Mouse (Mus musculus) layer of hippocampus, adult 9-10 months (tissue): Measurements from ENCODE around the gene Usp46.
A peak's percentile ranks its signal among the peaks of the same experiment; 100 is the strongest.
"Not testable (repeated sequence)": the region's sequence is repeated elsewhere in the genome, so short reads cannot be mapped to it uniquely, and the experiment has no call there.

ENCODE experiments used
- DNase-seq: peaks from one replicate; pipeline ENCODE4 v3.0.0; 2022; ENCODE audit warnings: low spot score

Gene Usp46

DNA sequence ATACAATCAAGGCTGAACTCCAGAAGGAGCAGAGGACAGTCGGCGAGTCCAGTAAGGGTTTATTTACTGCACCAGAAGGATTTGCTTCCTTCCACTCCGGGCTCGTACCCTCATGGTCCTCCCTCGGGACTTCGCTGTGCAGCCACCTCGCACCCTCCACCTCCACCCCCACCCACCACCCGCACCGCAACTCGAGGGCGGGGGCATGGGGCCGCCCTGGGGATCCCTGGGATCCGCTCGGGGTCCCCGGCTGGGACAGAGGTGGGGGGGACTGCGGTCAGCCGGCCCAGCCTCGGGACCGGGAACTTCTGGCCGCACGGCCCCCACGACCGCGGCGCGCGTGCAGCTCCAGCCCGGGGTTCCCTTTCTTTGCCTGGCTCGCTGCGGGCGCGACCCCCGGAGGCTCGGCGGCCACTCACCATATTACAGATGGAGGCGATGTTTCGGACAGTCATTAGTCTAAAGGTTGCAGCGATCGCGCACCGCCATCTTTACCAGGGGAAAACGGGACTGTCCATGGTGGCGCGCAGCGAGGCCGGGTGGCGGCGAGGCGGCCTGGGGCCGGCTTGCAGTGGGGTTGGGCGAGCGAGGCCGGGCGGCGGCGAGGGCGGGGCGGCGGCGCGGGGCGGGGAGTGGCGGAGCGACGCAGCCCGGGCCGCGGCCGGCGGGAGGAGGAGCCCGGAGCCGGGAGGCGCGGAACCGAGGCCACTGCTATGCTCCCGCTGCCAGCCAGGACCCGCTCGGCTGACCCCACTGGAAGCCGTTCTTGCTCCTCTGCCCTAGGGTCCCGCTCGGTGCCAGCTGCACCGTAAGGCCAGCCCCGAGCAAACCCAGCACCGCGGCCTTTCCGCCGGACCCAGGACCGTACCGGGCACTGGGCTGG is at the start of gene Usp46:
Usp46 (minus strand) TSS at position 601 of the 883 bp plus-strand sequence.
- DNase-seq = no peak

DNA sequence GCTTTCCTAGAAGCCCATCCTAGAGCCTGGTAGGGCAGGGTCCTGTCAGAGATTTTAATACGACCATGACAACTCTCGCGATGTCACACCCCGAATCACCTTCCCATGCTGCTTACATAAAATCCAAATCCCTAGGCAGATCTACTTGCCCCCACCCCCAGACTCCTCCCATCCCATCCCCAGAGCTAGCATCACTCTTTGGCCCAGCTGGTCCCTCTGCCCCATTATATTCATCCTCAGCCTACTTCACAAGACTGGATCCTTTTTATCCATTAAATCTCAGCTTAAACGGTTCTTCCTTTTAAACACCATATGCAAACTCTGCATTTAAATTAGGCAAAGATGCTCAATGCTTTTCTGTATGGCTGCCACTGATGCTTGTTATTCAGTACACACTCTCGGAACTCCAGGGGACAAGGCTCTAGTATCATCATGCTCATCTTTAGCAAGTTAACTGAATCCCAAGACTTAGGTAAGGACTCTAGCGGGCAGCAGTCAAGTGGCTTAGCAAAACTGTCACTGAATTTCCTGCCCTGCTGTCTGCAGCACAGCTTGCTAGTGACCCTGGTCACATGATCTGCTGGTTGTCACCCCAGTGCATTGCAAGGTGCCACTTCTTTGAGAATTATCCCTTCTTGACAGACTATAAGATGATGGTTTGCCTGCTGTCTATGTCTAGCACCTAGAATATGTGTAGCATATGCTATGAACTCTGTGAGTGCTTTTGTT is 45.9 kb upstream of the Usp46 start:
- DNase-seq = no peak

DNA sequence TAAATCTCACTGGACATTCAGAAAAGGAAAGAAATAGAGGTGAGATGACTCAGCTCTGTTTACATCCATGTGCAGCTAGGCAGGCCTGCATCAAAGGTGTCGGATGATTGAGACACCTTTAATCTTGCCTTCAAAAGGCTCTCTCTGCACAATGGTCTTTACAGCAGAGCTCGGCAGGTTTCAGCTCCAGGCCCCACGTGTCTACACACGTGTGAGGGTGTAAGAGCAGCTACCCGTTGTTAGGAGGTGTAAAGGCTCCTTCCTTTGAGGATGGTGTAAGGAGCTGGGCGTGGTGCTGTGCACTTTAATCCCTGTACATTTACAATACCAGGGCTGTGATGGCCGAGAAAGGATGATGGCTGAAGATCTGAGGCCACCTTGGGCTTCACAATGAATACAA is 37.2 kb upstream of the Usp46 start:
- no peak for DNase-seq

DNA sequence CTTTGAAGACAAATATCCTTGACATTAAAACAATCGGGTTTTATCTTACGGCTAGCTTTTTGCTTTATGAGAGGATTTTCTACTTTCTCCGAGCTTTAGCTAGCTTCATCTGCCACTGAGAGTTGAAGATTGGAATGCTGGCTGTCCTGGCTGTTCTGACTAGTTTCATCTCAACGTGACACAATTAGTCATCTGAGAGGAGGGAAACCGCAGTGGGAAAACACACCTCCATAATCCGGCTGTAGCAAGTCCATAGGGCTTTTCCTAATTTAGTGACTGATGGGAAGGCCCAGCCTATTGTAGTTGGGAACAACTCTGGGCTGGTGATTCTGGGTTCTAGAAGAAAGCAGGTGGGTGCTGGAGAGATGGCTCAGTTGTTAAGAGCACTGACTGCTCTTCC is 33.5 kb upstream of the Usp46 start:
- no peak for DNase-seq

DNA sequence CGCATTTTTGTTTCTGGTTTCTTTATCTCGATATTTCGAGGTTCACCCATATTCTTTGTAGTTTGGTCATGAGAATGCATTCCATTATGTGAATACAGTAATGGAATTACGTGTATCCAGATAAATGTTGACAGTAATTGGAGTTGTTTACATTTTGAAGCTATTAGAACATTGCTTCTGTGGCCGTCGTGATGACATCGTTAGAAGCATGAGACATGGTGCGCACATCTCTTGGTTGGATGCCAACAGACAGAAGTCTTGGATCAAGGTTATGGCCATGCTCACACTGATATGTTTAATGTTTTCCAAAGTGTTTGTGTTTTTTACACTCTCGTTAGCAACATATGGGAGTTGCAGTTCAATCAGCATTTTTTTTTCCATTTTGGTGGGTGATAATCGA is 30.8 kb upstream of the Usp46 start:
- no peak for DNase-seq

DNA sequence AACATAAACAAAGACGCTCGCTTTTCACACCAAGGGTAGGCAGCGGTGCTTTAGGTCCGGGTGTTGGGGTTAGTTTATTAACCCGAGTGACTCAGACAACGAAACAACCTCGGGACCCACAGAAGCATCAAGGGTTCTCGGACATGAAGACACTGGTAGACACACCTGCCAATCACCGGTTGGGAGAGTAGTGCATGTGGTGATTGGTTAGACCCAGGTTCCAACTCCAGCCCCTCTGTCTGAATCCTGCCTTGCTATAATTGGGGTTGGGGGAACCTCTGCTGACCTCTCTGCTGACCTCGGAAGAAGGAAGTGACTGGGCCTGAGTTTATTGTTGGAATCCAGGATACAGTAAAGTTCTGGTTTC is 29.6 kb upstream of the Usp46 start:
- DNase-seq = no peak

DNA sequence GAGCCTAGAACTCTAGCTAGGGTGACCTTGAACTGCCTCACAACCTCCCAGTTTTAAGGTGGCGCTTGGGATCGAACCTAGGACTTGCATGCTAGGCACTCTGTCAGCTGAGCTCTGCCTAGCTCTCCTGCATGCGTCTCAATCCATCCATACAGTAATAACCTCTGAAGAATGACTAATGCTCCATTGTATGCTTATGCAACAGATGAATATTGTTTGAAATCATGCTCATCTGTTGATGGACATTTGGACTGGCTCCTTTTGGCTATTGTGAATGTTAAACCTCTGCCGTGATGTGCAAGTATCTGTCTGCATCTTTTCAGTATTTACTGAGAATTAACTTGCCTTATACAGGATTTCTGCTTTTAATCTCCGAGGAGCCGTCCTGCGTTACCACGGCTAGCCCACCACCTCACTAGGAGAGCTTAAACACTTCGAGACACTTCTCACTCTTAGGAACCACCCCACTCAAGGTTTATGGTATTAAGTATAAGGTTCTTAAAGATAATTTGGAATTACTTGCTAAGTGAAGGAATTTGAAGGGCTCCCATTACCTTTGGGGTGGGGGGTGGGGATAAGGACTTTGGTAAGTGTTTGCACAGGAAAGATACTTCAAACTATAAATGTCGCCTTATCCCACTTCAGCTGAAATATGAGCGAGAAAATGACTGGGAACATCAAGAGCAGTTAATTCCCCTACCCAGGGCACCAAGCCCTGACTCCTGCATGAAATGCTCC is 29.1 kb upstream of the Usp46 start:
- DNase-seq = no peak

DNA sequence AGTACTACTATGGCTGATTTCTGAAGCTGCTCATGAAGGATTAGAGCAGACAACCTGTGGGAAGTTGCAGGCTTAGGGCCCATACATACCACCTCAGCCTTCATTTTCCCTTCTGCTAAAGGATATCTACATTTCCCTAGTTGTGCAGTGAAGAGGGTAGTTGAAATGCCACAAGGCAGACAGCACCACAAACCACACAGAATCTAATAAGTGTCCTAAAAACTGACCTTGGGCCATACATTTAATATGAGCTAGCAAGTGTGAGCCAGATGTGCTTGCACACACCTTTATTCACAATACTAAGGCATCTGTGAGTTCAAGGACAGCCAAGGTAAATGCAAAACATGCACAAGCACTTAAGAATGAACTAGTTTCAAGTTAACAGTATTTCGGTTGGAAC is 27.8 kb upstream of the Usp46 start:
- DNase-seq = no peak

DNA sequence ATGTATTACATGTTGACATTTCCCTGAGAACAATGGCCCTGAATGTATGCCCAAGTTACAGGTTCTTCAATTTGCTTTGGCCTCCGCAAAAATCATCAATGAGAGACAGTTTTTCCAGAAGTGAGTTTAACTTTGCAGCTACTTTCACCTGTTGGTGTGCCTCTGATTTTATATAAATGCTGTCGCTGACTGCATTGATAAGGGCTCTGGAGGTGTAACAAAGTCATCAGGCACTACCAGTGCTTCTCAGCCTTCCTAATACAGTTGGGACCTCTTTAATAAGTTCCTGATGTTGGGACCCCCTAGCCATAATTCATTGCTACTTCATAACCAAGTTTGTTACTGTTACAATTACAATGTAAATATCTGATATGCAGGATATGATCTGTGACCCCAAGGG is 27.4 kb upstream of the Usp46 start:
- no peak for DNase-seq

DNA sequence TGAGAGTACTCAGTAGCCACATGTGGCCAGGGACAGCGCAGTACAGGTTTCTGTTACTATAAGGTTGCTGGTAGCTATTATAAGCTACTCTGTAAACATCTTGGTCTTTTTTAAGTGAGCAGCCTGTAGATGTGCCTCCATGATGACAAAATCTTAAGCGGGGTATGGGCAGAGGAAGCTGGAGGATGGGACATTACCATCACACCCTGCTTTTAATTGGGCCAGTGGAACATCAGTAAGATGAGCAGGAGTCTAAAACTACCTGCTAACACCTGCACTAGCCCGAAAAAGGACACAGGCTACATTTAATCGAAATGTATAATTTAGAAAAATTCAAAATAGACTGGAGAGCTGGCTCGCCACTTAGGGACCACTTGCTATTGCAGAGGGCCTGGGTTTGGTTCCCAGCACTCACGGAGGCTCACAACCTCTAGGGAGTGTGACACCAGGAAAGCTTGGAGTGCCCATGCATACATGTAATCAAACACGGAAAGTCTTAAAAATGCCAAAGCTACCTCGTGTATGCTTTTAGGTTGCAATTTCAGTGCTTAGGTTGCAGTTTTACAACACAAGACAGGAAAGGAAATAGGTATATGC is 26.7 kb upstream of the Usp46 start:
- DNase-seq = no peak

DNA sequence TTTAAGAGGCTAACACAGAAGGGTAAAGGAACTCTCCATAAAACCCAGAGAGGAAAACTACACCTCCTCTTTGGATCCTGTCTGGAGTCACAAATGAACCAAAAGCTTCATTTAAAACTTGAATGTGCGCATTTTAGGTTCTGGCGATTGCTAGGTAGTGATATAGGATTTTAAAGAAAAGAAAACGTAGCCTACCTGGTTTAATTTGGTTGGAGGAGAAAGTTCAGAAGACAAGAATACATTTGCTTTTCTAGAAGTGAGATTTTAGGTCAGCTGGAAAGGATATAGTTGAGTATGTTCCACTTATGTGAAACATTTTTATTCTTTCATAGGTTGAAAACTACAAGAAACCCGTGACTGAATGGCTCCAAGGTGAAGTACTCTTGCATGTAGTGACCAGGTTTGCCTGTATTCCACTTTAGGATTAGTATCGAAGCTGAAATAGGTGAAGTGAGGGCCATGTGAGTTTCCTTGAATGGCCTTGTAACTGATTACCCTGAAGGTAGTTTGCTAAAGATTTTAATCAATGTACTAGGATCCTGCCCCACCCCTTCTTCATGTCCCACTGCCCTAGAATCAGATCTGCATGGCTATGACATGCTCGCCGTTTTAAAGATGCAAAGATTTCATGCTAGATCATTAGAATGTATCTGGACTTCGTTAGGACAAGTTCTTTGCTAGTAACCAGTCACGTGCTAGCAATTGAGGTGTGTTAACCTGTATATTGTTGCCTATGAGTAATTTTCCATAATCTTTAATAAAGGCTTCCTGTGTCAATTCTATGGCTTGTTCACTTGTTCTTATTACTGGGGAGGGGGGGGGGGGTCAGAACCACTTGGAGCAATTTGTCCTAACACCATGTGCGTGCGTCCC is 25.6 kb upstream of the Usp46 start:
- no peak for DNase-seq

DNA sequence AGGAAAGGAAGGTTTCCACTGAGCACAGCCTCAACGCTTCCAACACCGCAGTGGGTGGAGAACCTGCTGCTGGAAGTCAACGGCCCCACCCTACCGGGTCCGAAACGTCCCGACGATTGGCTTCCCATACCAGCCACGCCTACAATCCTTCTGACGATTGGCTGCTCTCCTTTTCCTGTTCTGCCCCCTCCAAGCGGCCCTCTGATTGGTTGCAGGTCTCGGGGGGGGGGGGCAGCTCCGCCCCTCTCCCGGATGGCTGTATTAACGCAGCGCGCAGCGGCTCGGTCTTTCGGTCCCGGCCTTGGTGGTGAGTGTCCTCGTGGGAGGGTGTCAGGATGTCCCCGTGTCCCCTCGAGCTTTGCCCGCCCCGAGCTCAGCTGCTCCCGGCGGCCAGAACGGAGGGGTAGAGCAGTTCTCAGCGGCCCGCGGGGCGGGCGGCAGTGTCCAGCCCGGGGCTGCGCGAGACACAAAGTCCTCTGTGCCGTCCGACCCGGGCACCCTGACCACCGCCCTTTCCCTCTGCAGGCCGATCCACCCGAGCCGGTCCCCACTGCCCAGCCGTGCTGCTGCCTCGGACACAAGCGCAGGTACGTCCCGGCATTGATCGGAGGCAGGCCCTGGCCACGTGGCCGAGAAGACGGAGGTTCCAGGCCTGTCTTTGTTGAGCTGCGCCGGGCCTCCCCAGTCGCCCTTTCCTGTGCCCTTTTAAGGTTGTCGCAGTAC is 24.8 kb upstream of the Usp46 start:
- DNase-seq = peak; percentile 84

DNA sequence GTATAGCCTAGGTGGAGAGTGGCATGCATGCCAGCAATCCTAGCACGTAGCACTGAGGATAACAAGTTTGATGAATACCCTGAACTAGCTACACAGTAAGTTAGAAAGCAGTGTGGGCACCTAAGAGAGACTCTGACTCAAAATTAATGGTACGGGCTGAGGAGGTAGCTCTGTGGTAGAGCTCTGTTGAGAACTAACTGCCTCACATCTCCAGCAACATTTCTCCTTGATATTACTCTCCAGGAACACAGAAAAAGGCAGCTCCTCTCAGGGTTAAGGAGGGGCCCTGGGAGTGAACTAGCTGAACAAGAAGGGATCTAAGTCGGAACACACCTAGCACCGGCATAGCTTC is 24.2 kb upstream of the Usp46 start:
- no peak for DNase-seq

DNA sequence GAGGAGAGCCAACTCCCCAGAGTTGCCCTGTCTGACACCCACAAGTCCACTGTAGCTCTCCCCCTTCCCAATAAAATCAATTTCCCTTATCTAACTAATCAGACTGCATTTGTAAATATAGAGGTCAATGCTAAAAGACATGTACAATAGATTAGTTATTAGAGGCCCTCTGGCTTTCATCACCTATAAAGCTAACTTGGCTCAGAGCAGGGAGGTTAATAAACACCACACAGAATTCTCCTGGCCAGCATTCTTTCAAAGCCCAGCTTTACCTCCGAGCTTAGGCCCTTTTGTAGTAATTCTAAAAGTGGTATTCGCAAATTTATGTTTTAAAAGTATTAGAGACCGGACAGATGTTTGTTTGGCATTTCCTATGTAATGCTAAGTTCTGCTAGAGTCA is 21.4 kb upstream of the Usp46 start:
- no peak for DNase-seq

DNA sequence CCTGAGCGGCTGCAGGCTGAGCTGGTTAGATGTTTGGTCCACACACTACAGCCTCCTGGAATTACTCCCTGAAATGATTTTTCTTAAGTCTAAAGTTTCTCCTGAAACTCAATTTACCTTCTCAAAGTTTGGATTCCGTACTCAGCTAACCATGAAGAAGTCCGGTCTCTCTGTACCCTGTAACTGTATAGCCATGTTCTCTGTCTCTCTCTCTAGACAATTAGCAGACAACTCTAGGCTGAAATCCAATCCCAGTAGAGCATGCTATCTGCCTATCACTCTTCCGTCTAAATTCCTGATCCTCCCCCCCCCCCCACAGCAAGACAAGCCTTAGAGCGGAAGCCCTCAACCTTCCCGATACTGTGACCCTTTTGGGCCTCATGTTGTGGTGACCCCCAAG is 13.5 kb upstream of the Usp46 start:
- DNase-seq = no peak

DNA sequence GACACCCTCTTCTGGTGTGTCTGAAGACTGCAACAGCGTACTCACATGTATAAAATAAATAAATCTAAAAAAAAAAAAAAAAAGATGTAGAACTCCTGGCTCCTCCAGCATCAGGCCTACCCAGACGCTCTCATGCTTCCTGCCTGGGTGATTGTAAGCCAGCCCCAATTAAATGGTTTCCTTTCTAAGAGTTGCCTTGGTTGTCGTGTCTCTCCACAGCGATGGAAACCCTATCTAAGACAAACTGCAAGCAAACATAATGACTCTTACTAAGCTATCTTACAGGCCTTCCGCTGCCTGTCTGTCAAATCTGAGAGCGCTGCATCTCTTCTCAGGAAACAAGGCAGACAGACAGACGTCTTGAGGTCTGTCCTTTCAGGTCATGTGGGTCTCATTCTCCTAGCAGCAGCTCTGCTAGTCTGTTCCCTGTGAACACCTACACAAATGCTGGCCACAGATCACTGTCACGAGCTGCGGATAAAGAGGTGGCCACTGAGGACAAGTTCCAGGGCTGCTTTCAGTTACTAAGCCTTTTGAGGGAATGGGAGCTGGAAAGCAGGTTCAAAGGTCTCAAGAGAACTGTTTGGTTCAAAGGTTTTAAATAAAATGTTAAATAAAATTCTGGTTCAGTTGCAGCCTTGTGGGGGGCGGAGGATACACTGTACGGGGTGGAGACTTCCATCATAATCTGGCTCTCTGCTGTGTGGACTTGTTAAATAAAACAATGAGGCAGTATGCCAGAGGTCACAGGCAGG is 10.8 kb upstream of the Usp46 start:
- DNase-seq = no peak

DNA sequence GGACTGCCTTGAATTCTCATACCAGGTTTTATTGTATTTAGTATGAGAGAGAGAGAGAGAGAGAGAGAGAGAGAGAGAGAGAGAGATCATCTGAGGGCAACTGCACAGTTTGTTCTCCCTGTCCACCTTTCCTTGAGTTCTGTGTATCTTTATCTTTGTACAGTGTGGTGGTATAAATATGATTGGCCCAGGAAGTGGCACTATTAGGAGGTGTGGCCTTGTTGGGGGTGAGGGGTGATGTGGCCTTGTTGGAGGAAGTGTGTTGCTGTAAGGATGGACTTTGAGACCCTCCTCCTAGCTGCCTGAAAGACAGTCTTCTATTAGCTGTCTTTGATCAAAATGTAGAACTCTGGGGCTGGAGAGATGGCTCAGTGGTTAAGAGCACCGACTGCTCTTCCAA is 10.2 kb upstream of the Usp46 start:
- no peak for DNase-seq

DNA sequence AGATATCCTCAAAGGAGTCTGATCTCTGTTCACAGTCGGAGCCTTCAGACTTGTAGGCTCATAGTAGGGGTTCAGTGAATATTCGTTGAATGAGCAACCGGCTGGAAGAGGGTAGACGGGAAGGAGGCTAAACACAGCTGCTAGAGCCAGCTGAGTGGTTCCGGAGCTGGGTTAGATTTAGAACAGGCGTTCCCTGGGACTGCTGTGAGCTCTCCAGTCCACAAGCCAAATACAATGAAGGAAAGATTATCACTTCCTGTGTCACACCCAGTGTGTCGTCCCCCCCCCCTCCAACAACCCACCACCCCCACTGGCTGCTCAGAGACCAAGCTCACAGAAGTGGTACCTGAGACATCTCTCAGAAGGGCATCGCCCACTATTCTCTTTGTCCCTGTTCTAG is 9.7 kb upstream of the Usp46 start:
- DNase-seq = no peak

DNA sequence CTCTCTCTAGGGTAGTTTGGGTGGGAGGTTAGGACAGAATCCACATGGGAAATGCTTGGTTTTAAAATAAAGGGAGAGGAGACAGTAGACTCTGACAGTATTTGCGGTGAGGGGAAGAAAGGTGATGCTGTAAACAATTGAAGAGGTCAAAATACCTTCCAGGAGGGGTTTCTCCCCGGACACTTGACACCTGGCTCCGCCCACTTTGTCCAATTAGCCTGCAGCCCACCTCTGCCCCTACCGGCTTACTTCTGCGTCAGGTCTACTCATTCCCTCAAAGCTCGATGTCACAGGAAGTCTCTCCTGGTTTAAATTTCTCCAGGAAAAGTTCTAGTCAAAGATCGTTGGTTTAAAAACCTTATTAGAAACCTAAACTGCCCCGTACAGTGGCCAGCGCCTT is 8.5 kb upstream of the Usp46 start:
- DNase-seq = no peak

DNA sequence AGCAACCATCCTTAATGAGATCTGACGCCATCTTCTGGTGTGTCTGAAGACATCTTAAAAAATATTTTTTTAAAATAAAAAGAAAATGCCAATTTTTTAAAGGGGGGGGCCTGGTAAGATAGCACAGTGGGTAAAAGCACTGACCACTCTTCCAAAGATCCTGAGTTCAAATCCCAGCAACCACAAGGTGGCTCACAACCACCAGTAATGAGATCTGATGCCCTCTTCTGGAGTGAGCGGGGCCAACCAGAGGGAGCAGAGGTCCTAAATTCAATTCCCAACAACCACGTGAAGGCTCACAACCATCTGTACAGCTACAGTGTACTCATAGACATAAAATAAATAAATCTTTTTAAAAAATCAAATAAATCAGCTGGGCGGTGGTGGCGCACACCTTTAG is 2.3 kb upstream of the Usp46 start:
- not testable (repeated sequence) for DNase-seq
